Mouse (Mus musculus) MN1 (cell line): ENCODE results near the gene Il17ra.

Experiments used
- DNase-seq: peaks from one replicate; pipeline ENCODE4 v3.0.0-alpha.2; 2016; ENCODE audit warnings: low spot score

Gene Il17ra

DNA sequence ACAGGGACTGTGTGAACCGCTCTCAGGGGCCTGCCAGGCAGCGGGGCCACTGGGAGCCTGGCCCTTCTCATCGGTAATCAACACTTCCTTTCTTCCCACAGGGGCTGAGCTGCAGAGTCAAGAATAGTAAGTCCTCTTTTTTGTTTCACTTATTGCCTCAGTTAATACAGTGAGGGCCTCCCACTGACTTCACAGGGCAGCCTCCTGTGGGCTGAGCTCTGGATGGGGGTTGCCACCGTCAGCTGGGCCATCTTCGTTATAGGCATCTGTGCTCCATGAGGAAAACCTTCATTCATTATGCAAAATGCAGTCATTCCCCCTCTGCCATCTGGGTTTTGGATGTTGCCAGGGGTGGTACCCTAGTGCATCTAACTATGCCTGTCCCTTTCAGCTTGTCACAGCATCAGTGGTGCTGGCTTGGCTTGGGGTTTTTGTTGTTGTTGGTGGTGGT lies 9.0 kb downstream of the Il17ra start:
- no peak for DNase-seq

DNA sequence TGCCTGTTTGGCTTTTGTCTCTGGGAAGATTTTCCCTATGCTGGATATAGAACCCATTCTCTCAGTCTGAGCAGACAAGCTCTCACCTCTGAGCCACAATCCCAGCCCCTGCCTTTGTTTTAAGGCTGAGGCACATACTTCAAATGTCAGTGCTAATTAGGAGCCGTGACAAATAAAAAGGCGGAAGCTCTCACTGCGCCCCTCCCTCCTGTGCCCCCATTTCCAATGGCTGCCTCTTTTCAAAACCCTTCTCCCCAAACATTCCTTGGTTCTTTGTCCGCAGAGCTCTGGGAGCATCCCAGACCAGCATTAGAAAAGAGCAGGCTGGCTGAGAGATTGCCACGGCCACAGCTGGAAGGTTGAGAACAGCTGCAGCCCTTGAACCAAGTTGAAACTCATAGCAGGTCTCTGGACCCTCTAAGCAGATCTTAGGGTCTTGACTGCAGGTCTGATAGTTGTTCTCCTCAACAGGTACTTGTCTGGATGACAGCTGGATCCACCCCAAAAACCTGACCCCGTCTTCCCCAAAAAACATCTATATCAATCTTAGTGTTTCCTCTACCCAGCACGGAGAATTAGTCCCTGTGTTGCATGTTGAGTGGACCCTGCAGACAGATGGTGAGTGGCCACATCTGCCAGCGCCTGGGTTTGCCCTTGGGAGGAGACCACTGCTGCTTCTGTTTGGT lies 9.6 kb downstream of the Il17ra start:
- no peak for DNase-seq

DNA sequence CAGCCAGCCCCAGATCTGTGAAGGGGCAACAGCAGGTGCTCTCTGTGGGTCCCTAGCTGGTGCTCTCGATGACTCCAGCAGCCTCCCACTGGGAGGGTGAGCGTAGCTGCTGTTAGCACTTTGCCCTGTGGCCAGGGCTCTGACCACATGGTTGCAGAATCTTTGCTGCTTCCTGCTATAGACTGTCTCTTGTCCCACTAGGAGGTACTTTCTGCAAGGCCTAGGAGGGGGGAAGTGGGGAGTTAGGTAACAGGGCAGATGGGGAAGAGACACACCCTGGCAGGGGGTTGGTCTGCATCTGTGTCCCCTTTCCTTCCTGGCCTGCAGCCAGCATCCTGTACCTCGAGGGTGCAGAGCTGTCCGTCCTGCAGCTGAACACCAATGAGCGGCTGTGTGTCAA lies 10.4 kb downstream of the Il17ra start:
- no peak for DNase-seq

DNA sequence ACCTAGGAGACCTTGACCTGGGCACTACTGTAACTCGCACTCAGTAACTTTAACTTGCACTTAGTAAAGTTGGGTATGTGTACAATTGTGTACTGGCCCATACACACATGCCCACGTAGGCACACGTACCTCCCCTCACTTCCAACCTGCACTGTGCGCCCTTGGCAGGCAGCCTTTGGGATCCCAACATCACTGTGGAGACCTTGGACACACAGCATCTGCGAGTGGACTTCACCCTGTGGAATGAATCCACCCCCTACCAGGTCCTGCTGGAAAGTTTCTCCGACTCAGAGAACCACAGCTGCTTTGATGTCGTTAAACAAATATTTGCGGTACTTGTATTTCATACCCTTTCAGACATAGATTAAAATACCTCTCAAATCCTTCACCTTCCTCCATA lies 12.2 kb downstream of the Il17ra start:
- no peak for DNase-seq

DNA sequence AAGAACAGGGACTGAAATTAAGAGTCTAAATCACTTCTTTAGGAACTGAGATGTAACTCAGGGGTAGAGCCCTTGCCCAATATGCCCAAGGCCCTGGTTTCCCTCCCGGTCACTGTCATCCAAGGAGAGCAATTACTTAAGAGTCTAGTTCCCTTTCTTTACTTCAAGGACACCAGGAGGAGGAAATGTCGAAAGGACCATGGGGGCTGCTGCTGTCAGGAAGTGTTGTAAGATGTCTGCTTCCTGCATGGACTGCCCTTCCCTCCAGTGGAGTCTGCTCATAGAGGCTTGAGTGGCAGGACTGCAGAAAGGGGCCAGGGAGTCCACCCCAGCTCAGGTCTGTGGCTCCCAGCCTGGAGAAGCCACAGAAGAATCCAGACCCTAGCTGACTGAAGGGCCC lies 16.3 kb downstream of the Il17ra start:
- no peak for DNase-seq

DNA sequence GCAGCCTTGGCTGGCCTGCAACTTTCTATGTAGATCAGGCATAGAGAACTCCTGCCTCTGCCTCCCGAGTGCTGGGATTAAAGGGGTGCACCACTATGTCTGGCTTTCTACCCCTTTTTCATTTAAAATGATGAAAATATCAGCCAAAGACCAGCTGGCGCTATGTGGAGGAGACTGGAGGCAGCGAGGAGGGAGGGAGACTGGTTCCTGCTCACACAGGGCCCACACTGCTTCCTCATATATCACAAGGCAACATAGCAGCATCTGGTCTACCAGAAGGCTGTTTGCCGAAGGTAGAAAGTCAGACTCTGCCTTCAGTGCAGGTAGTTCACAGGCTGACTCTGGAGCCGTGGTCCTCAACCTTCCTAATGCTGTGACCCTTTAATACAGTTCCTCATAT lies 17.3 kb downstream of the Il17ra start:
- DNase-seq: no peak

DNA sequence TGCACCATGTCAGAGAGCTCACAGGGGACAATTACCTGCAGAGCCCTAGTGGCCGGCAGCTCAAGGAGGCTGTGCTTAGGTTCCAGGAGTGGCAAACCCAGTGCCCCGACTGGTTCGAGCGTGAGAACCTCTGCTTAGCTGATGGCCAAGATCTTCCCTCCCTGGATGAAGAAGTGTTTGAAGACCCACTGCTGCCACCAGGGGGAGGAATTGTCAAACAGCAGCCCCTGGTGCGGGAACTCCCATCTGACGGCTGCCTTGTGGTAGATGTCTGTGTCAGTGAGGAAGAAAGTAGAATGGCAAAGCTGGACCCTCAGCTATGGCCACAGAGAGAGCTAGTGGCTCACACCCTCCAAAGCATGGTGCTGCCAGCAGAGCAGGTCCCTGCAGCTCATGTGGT lies 18.5 kb downstream of the Il17ra start:
- peak; percentile 11 for DNase-seq

DNA sequence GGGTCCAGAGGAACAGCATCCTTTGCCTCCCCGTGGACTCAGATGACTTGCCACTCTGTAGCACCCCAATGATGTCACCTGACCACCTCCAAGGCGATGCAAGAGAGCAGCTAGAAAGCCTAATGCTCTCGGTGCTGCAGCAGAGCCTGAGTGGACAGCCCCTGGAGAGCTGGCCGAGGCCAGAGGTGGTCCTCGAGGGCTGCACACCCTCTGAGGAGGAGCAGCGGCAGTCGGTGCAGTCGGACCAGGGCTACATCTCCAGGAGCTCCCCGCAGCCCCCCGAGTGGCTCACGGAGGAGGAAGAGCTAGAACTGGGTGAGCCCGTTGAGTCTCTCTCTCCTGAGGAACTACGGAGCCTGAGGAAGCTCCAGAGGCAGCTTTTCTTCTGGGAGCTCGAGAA lies 19.0 kb downstream of the Il17ra start:
- no peak for DNase-seq

DNA sequence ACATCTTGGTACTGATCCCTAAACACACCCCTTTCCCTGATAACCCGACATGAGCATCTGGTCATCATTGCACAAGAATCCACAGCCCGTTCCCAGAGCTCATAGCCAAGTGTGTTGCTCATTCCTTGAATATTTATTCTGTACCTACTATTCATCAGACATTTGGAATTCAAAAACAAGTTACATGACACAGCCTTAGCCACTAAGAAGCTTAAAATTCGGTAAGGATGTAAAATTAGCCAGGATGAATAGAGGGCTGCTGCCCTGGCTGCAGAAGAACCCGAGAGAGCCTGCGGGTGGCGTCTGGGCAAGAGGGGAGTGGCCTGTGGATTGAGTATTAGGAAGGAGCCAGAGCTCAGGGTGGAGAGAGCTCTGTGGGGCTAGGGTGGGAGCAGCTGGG lies 19.7 kb downstream of the Il17ra start:
- peak; percentile 27 for DNase-seq

DNA sequence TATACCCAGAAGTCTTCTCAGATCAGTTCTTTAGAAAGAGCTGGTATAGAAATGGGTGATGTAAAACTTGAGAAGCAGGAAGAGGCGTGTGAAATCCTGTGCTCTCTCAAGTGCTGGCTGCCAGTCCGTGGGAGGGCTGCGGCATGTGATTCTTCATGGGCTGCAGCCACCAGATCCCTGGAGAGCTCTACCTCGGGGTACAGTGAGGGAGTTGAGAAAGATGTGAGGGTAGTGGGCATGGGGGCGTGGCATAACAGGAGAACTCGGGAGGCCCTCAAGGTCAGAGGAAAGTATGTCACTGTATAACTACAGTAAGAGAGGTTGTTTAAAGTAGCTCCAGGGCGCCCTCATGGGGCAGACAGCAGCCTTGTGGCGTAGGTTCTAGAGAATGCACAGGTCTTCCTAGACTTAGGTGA lies 20.2 kb downstream of the Il17ra start:
- DNase-seq: peak; percentile 56

DNA sequence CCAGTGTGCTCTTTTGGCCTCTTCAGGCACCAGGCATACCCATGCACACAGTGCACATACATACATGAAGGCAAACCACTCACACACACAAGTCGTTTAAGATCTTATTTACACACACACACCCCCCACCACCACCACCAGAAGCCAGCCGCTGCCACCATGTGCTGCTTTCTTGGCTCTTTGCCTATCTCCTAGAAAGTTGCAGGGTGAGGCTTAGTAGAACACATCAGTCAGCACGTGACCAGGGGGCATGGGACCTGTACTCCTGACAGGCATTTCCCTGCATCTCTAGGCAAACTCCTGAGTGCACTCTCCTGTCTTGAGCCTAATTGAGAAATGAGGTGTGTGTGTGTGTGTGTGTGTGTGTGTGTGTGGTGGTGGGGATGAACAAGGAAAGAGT lies 22.0 kb downstream of the Il17ra start:
- no peak for DNase-seq

DNA sequence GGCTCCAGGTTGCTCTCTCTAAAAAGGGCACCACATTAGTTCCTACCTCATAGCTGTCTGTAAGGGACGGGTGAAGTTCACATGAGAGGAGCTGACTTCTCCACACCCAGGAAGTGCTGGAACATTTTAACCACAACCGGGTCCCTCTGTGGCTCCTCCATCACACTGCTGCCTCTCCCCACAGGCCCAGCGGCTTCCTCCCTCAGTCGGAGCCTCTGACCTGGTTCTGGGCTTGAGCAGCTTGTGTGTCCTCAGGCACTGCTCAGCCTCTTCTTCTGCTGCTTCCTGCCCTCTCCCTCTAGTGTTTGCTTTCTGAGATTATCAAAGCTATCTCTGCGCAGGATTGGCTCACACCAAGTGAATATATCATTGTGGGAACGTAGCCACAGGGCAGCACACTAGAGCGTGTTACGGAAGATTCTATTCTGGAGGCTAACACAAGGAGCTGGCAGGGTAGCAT lies 23.0 kb downstream of the Il17ra start:
- no peak for DNase-seq

DNA sequence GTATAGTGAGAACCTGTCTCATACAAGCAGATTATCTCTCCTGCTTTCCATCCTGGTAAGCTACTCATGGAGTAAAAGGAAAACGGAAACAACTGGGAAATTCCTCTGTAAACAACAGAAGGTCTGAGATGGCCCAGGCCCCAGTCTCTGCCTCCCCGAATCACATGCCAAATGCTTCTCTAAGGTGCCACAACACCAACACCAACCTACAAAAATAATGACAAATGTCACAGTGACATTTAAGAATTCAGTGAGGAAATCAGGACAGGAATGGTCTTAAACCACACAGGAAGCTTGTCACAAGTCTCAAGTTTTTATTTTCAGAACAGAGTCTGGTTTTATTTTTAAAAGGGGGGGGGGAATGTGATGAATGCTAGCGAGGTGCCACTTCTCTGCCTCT lies 25.6 kb downstream of the Il17ra start:
- no peak for DNase-seq

DNA sequence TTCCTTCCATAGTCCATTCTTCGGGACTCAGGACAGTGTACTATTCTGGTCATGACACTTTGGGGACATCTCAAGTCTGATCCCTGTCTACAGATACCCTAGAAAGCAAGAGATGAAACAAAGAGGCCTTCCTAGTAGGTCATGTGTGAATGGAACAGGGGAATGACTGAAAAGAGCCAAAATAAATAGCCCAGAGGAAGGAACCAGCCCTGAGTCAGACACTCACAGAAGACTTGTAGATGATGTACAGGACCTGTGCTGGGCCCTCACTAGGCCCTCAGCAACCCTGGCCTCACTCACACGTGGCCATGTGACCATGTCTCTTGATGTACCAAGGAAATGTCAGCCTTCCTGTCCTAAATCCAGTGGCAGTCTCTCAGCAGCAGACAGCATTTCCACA lies 26.4 kb downstream of the Il17ra start:
- DNase-seq: no peak

DNA sequence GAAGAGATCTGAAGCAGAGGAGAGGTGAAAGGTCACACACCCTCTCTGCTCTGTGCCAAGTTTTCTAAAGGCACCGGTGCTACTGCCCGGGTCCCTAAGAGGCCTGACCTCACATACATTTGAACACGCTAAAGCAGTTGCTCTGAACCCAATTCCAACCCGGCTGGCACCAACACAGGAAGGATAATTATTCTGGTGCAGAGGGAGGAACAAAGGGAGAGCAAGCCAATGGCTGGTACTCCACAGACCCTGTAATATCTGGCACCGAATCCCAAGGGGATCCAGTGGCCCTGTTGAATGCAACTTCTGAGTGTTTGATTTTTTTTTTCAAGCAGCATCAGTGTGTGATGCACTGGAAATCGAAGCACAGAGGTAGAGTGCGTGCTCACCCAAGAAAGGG lies 28.0 kb downstream of the Il17ra start:
- DNase-seq: no peak

DNA sequence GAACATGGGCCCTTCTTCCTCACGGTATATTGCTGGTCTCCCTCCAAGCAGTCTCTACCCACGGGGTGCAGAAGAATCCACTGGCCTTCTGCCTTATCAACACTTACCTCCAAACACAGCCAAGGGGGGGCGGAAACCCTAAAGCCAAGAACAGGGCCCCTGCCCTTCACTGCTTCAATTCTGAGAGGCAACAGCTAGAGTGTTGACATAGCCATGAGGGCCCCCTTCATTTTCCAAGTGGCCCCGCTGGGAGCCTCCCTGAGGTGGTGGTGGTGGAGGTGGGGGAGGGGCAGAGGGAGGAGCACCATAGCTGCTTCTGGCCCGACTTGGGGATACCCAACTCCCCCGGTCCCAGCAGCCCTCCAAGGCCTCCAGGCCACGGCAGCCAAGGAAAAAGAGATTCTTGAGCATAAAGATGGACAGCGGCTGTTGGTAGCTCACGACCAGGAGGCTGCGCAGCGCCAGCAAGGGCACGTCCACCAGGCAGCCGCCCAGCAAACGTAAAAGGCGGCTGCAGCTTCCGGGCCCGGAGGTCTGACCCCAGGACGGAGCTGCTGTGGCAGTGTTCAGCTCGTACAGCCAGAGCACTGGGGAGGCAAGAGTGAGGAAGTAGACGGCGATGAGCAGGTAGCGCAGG lies 28.9 kb downstream of the Il17ra start:
- DNase-seq: no peak

DNA sequence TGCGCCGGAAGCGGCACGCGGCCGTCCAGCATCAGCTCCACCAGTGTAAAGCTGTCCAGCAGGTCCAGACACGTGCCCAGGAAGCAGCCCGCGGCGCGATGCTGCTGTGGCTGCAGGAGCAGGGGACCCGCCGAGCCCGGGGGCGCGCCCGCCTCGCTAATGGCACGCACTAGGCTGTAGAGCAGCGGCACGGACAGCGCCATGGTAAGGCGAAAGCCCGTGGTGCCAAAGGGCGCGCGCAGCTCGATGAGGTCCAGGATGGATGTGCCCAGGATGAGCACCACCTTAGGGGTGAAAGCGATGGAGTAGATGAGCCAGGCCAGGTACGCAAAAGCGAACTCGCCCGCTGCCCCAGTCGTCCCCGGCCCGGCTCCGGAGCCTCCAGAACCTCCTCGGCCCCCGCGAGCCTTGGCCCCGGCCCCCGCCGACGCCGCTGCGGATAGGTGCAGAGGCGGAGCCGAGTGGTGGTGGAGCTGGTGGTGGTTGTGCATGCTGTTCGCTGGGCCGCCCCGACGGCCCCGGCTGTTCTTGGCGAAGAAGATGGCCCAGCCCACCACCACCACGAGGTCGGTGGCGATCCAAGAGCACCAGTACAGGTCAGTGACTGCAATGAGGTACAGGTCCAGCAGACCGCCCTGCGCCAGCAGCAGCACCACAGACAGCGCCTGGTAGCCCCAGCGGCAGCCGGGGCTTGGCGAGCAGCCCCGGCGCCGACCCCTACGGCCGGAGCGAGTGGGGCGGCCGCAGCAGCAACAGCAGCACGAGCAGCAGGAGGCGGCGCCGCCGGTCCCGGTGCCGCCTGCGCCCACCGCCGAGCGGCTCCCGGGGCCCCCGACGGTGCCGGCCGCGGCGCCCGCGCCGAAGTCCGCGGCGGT lies 29.7 kb downstream of the Il17ra start:
- DNase-seq: peak; percentile 16

DNA sequence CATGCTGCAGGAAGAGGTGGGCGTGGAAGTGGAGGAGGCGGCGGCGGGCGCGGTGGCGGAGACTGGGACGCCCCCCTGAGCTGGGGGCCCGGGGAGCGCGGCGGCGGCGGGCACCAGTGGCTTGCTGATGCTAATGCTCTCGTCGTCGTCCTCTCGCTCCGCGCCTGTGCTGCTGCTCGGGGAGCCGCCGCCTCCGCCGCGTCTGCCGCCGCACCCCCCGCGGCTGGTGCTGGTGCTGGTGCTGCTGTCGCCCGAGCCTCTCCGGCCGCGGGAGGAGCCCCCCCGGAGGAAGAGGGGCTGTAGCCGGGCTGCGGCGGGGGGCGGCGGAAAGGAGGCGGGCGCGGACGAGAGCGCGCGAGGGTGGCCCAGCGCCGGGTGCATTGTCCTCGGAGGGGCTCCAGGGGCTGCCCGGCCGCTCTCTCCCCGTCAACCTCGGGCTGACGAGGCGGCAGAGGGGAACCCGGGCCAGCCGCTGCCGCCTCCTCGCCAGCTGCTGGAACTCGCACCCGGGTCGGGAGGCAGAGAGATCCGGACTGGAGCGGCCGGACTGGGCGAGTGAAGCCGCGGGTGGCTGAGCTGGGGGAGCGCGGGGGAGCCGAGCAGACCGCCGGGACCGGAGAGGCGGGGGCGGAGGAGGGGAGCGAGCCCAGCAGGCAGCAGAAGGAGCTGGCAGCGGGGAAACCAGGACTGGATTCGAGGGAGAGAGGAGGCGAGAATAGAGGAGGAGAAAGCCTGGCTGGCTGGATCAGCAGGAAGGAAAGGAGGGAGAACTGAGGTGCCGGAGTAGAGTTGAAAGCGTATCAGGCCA lies 30.5 kb downstream of the Il17ra start, which contains the start of gene Tmem121b:
Gene Tmem121b (minus strand): TSS at position 434 of the 808 bp plus-strand sequence.
- peak; percentile 82 for DNase-seq

DNA sequence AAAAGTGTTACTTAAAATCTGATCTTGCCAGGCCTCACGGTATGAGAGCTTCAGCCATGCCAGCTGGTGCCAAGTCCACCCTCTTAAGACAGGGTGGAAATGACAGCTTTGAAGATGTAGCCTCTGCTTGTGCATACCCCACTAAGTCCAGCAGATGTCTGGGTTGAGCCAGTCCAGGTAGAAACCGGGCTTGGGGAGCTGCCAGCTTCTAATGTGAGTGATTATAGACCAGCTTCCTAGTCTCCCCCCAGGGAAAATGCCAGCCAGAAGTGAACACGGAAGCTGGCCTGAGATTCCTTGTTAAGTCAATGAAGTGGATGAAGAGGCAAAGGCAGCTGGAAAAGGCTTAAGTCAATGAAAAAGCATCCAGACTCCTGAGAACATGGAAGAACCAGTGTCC lies 33.5 kb downstream of the Il17ra start:
- DNase-seq: peak; percentile 54

DNA sequence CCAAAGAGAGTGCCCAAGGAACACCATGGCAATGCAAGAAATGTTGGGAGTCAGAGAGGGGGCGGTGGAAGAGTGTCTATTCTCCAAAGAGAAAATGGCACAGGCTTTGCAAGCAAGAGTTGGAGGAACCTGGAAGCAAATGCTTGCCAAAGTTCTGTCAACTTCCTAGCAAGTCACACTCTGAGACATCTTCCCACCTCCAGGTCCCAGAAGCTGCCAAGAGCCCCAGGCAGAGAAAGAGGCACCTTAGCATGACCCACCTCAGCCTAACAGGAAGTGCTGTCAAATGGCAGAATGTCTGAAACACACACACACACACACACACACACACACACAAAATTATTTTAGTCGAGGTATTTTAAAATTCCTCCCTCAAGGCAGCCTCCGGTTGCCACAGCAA lies 41.0 kb downstream of the Il17ra start:
- DNase-seq: no peak

DNA sequence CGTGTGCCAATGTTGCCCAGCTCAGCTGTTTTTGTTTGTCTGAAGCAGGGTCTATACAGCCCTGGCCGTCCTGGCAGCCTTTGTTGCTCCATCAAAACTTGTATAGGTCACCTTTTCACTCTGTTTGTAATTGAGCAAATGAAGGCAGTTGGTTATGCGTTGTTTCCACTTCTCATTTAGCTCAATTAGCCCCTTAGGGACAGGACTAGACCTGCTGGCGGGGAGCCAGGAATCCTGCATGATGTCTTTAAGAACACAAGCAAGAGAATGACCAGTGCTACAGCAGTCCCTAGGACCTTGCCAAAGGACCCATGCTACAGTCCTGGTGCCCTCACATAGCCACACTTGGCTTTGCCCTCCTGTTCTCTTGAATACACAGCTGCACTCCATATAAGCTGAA lies 42.5 kb downstream of the Il17ra start:
- peak; percentile 70 for DNase-seq

DNA sequence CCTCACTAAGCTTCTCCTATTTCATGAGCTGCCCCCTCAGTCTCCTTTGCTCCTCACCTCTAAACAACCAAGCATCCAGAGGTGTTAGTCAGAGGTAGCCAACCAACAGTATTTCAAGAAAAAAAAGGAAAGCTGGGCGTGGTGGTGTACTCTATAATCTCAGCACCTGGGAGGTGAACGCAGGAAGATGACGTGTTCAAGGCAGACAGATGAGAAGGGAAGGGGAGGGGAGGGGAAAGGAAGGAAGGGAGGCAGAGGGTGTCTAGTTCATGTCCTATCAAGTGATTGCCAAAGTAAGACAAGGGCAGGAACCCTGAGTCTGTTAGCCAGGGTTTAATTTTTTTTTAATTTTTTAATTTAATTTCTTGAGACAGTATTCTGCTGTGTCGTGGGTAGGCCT lies 45.6 kb downstream of the Il17ra start:
- no peak for DNase-seq
